Mouse (Mus musculus): ENCODE results near the gene Morc3. TPM values are rescaled to one million over a fixed set of nuclear protein-coding genes. Genes with fewer than 3 reads are reported as not detected.

The Morc3 gene
- total RNA-seq, 4 experiments from 2014 or later = 12.7 to 25.2 (median 15.9) TPM

DNA sequence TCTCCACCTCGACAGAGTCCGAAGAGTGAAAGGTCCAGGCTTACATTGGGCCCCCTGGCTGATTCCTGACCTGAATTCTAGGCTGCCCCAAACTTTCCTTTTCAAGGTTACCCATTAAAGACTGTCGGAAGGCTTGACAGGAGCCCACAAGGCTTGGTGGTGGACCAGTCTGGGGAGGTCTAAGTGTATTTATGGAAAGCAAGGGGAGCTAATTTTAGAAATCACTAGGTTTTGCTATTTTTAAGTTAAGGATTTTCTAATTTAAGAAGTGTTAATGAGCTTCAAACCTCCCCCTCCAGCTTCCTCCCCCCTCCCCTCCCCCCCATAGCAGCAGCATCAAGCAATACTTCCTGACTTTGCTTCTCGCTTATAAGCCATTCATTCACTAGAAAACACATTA lies 88.8 kb downstream of the Morc3 start:
- DNase-seq (ENCODE audit: low spot score) = no peak

DNA sequence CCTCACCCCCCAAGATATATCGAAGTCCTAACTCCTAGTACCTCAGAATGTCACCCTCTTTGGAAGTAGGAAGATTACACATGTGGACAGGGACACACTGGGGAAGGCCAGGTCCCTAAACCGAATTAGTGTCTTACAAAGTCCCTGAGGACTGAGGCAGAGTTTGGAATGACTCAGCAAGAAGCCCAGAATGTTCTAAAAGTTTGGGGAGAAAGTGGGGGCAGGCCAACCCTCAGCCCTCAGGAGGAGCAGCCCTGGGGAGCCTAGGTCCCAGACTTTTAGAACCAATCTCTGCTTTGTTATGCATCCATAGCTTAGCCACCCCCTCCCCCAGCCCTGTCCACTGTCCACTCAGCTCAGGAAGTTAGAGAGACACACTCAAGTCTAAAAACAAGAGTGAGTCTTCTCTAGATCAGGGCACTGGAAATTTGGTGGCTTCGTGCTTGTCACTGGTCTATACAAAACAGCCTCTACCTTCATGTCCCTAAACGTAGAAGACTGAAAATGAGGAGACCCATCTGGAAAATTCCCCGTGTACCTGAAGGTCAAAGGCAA lies 91.0 kb downstream of the Morc3 start:
- no peak for DNase-seq (ENCODE audit: low spot score)

- DNase-seq (ENCODE audit: low spot score) = no peak
These were observed 91.9 kb downstream of the Morc3 start for GRCm38 (mm10) chr16:93923788-93924187.

Other genes starting within 250 kb of the Morc3 start
- gene Setd4, start 228.1 kb upstream of the Morc3 start, total RNA-seq (2022) = 1 to 10 TPM; 1.3 to 3.3 (median 1.6) TPM
- 10 to 100 TPM; 35.9 to 39.0 (median 38.0) TPM for gene Cbr1, start 226.3 kb upstream of the Morc3 start, total RNA-seq (2022)
- 1 to 10 TPM; 1.2 to 2.0 (median 1.5) TPM for gene Gm5678, start 204.0 kb upstream of the Morc3 start, total RNA-seq (2022)
- gene Cbr3, start 148.9 kb upstream of the Morc3 start, total RNA-seq (2022) = 1 to 10 TPM; 1.4 to 3.2 (median 2.4) TPM
- gene Dop1b, start 120.2 kb upstream of the Morc3 start, total RNA-seq (2022) = 10 to 100 TPM; 16.6 to 19.7 (median 16.8) TPM
- gene Chaf1b, start 51.8 kb downstream of the Morc3 start, total RNA-seq (2022) = 1 to 10 TPM in 1 of 4 experiments, under 1 TPM in 3; 0.60 to 1.5 (median 0.75) TPM
- gene Cldn14, start 176.7 kb downstream of the Morc3 start, total RNA-seq (2022) = not detected